Mouse (Mus musculus): Measurements from ENCODE around the gene Fars2. TPM values are rescaled to one million over a fixed set of nuclear protein-coding genes. Genes with fewer than 3 reads are reported as not detected.
A peak's percentile ranks its signal among the peaks of the same experiment; 100 is the strongest.

The Fars2 gene
- total RNA-seq, 4 experiments from 2014 or later, result 30.0 to 46.5 (median 34.7) TPM

GRCm38 (mm10) chr13:36728509-36728908, 611.3 kb downstream of the Fars2 start:
- DNase-seq (ENCODE audit: low spot score in 2 of 2), result no peak

- DNase-seq (ENCODE audit: low spot score in 2 of 2), result no peak
Observed at GRCm38 (mm10) chr13:36729731-36730340, 612.6 kb downstream of the Fars2 start.

GRCm38 (mm10) chr13:36730341-36730761, 613.1 kb downstream of the Fars2 start:
- DNase-seq (ENCODE audit: low spot score in 2 of 2), result no peak

GRCm38 (mm10) chr13:36731016-36731930, 614.1 kb downstream of the Fars2 start:
- no peak for DNase-seq (ENCODE audit: low spot score in 2 of 2)

GRCm38 (mm10) chr13:36731931-36732461, 614.8 kb downstream of the Fars2 start:
- DNase-seq (ENCODE audit: low spot score in 2 of 2), result no peak

- DNase-seq (ENCODE audit: low spot score in 2 of 2), result no peak
Observed at GRCm38 (mm10) chr13:36732891-36733490, 615.8 kb downstream of the Fars2 start.

GRCm38 (mm10) chr13:36733566-36733965, 616.4 kb downstream of the Fars2 start:
- no peak for DNase-seq (ENCODE audit: low spot score in 2 of 2)

- DNase-seq (ENCODE audit: low spot score in 2 of 2), result no peak
Observed at GRCm38 (mm10) chr13:36733989-36734690, 616.9 kb downstream of the Fars2 start.

- DNase-seq (ENCODE audit: low spot score in 2 of 2), result no peak
Observed at GRCm38 (mm10) chr13:36734731-36735571, 617.7 kb downstream of the Fars2 start, which contains the start of gene Nrn1. Gene Nrn1, minus strand, starts transcription at chr13:36735131.

- DNase-seq (ENCODE audit: low spot score in 2 of 2), result peak in 1 of 2 experiments; percentile 19
Observed at GRCm38 (mm10) chr13:36735901-36736618, 618.8 kb downstream of the Fars2 start.

- no peak for DNase-seq (ENCODE audit: low spot score in 2 of 2)
Observed at GRCm38 (mm10) chr13:36736619-36736996, 619.4 kb downstream of the Fars2 start.

- DNase-seq (ENCODE audit: low spot score in 2 of 2), result no peak
Observed at GRCm38 (mm10) chr13:36750056-36750455, 632.8 kb downstream of the Fars2 start.

- DNase-seq (ENCODE audit: low spot score in 2 of 2), result no peak
Observed at GRCm38 (mm10) chr13:36751861-36752260, 634.6 kb downstream of the Fars2 start.

GRCm38 (mm10) chr13:36766801-36767200, 649.6 kb downstream of the Fars2 start:
- no peak for DNase-seq (ENCODE audit: low spot score in 2 of 2)

Other genes starting within 250 kb of the Fars2 start
- gene Rpp40, start 211.1 kb upstream of the Fars2 start, total RNA-seq (2022), result 10 to 100 TPM; 14.2 to 21.4 (median 15.2) TPM
- under 1 TPM in 1 of 4 experiments, not detected in 3; 0.10 TPM for gene Ppp1r3g, start 158.6 kb upstream of the Fars2 start, total RNA-seq (2022)
- gene Lyrm4, start 114 bp downstream of the Fars2 start, total RNA-seq (2022), result 1 to 10 TPM; 6.1 to 6.8 (median 6.6) TPM

Data from gastrocnemius, adult 8-10 months (tissue).